Mouse (Mus musculus) CD4-positive, CD25-positive, alpha-beta regulatory T cell, adult 4 months (primary cell): ENCODE data around the gene Gm45711. TPM values are rescaled to one million over a fixed set of nuclear protein-coding genes. Genes with fewer than 3 reads are reported as not detected.

Source experiments
- ATAC-seq: one replicate; pipeline ENCODE4 v1.8.0; 2017
- polyA plus RNA-seq, 2 experiments: library from polyadenylated mRNA; unstranded; fragments of 100-300 nt; shearing (Covaris generic); gene quantifications; one replicate each; pipeline ENCODE4 v1.2.1; 2017

The Gm45711 gene
- polyA plus RNA-seq, 2 experiments from 2014 or later: not detected

DNA sequence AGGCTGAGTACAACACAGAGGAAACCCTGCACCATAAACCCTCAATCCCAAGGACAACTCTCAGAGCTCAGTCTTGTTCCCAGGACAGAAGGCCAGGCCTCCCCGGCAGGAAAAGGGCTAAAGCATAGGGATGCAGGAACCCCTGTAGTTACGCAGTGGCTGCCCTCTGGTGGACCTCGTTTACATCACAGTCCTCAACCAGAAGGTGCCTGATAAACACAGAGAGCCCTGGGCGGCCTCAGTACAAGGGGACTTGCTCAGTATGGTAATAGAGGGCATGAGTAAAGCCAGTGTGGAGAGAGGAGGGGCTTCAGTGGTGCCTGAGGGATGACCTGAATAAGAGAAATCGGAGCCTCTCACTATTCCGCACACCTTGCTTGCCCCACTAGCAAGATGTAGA, 75.3 kb downstream of the Gm45711 start:
- no peak for ATAC-seq

DNA sequence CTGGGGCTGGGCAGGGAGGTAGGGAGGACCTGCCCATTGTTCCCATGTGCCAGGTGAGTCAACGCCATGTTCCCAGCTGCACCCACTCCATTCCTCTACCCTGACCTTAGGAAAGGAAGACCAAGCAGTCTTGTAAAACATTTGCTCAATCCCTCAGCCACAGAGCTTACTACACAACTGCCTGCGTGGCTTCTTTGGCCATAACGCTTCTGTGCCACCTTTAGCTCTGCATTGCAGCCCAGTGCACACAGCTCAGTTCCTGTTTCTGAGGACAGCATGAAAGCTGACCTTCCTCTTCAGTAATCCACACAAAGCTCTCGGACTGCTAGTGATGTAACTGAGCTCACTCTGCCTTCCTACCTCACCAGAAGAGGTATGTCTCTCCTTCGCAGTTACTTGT, 77.0 kb downstream of the Gm45711 start:
- ATAC-seq: no peak

DNA sequence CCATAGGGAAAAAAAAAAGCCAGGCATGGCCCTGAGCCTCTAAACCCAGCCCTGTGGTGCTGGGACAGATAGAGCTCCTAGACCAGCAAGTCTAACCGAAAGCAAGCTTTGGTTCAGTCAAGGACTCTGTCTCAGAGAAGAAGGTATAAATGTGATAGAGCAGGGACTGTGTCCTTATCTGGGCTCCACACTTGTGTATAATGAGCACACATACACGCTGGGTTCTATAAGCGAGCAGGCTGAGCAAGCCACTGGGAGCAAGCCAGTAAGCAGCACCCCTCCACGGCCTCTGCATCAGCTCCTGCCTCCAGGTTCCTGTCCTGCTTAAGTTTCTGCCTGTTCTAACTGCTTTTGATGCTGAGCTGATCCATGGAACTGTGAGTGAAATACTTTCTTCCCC, 77.8 kb downstream of the Gm45711 start:
- no peak for ATAC-seq

Other genes starting within 250 kb of the Gm45711 start
- gene Cdh5, start 208.5 kb downstream of the Gm45711 start, polyA plus RNA-seq: not detected
- gene Bean1, start 139.6 kb downstream of the Gm45711 start, polyA plus RNA-seq: not detected
- gene Tk2, start 61.5 kb downstream of the Gm45711 start, polyA plus RNA-seq: 10 to 100 TPM; 41.8 to 62.5 TPM
- gene Cklf, start 59.2 kb downstream of the Gm45711 start, polyA plus RNA-seq: 10 to 100 TPM; 99.5 TPM
- gene Cmtm2a, start 16.9 kb downstream of the Gm45711 start, polyA plus RNA-seq: under 1 TPM in 1 of 2 experiments, not detected in 1; 0.54 TPM
- not detected for gene Cmtm1, start 64 bp upstream of the Gm45711 start, polyA plus RNA-seq
- gene Gm11020, start 11.5 kb upstream of the Gm45711 start, polyA plus RNA-seq: not detected
- not detected for gene Cmtm2b, start 12.1 kb upstream of the Gm45711 start, polyA plus RNA-seq
- gene Cmtm3, start 29.3 kb upstream of the Gm45711 start, polyA plus RNA-seq: 10 to 100 TPM; 17.4 to 22.8 TPM
- under 1 TPM; 0.16 to 0.43 TPM for gene Cmtm4, start 85.7 kb upstream of the Gm45711 start, polyA plus RNA-seq
- 10 to 100 TPM; 28.1 to 31.0 TPM for gene Dync1li2, start 133.0 kb upstream of the Gm45711 start, polyA plus RNA-seq
- under 1 TPM in 1 of 2 experiments, not detected in 1; 0.42 TPM for gene Terb1, start 199.8 kb upstream of the Gm45711 start, polyA plus RNA-seq
- gene Nae1, start 224.6 kb upstream of the Gm45711 start, polyA plus RNA-seq: 10 to 100 TPM; 80.6 to 94.4 TPM
- 1 to 10 TPM; 4.5 to 7.3 TPM for gene Car7, start 224.6 kb upstream of the Gm45711 start, polyA plus RNA-seq